Mouse (Mus musculus) liver, embryonic 13.5 days (tissue): ENCODE measurements at regions not wholly inside any gene's neighbourhood (a gene's known extent, or its start where the extent isn't known, plus 50 kb on each side); places are given as distances from the start of the nearest gene placed in this dataset.
"Not testable (repeated sequence)": the region's sequence is repeated elsewhere in the genome, so short reads cannot be mapped to it uniquely, and the experiment has no call there.

ENCODE experiments used
- ATAC-seq: fragments of 200-750 bp; cut with Nextera tagmentation; 2 replicates; pipeline ENCODE4 v1.8.0; 2017; ENCODE audit warnings: low read depth, mild to moderate bottlenecking, moderate number of reproducible peaks, moderate library complexity
- DNase-seq: peaks from one replicate; pipeline ENCODE4 v3.0.0; 2022
- H3K27ac ChIP-seq: fragments of 300-500 bp; sonication (generic); 2 replicates; pipeline ENCODE4 v1.5.1; 2015; ENCODE audit warnings: moderate library complexity, mild to moderate bottlenecking, inconsistent platforms
- H3K27me3 ChIP-seq: fragments of 300-500 bp; sonication (generic); 2 replicates; pipeline ENCODE4 v1.6.1; 2015; ENCODE audit warnings: mild to moderate bottlenecking, inconsistent platforms
- H3K36me3 ChIP-seq: fragments of 300-500 bp; sonication (generic); 2 replicates; pipeline ENCODE4 v1.6.1; 2015; ENCODE audit warnings: mild to moderate bottlenecking, inconsistent platforms
- H3K4me1 ChIP-seq: fragments of 300-500 bp; sonication (generic); replicated peaks from 2 replicates; pipeline ENCODE4 v1.6.1; 2015; ENCODE audit warnings: inconsistent platforms
- H3K4me2 ChIP-seq: fragments of 300-500 bp; sonication (generic); 2 replicates; pipeline ENCODE4 v1.6.1; 2015; ENCODE audit warnings: inconsistent platforms, mild to moderate bottlenecking, moderate library complexity
- H3K4me3 ChIP-seq: fragments of 300-500 bp; sonication (generic); replicated peaks from 2 replicates; pipeline ENCODE4 v1.5.1; 2015; ENCODE audit warnings: mild to moderate bottlenecking, inconsistent platforms
- H3K9ac ChIP-seq: fragments of 300-500 bp; sonication (generic); 2 replicates; pipeline ENCODE4 v1.6.1; 2015; ENCODE audit warnings: mild to moderate bottlenecking, inconsistent platforms
- H3K9me3 ChIP-seq: fragments of 300-500 bp; sonication (generic); replicated peaks from 2 replicates; pipeline ENCODE4 v1.6.1; 2016; ENCODE audit warnings: inconsistent platforms
- WGBS: fragments of 180-500 bp; shearing (Covaris S2); methylation state at CpG from one replicate; pipeline ENCODE4 v1.1.7; 2015; ENCODE audit not compliant: insufficient replicate concordance; 5-methylcytosine and 5-hydroxymethylcytosine counted together

- WGBS: 63% methylated on average over 4 of the region's 4 CpGs
- ATAC-seq (no peak), DNase-seq (no peak)
- no peak overlapping the region for H3K27ac ChIP-seq
- no peaks in the 10 kb centered on the region for H3K27me3 ChIP-seq
- H3K4me1 ChIP-seq: no peaks in the 10 kb centered on the region
- H3K9ac ChIP-seq: no peak overlapping the region
- no peak overlapping the region for H3K4me3 ChIP-seq
- no peak overlapping the region for H3K4me2 ChIP-seq
- H3K36me3 ChIP-seq: no peaks in the 10 kb centered on the region
- no peaks in the 10 kb centered on the region for H3K9me3 ChIP-seq
Observed at GRCm38 (mm10) chr7:111191674-111192073, 108.8 kb upstream of the Eif4g2 start.

GRCm38 (mm10) chr7:111191216-111191615 is 108.4 kb upstream of the Eif4g2 start:
- no peaks in the 10 kb centered on the region for H3K27me3 ChIP-seq
- no peak overlapping the region for H3K4me2 ChIP-seq
- ATAC-seq: no peak
- no peak overlapping the region for H3K4me3 ChIP-seq
- no peaks in the 10 kb centered on the region for H3K4me1 ChIP-seq
- H3K36me3 ChIP-seq: no peaks in the 10 kb centered on the region
- no peak overlapping the region for H3K9ac ChIP-seq
- H3K9me3 ChIP-seq: no peaks in the 10 kb centered on the region
- no peak overlapping the region for H3K27ac ChIP-seq
- DNase-seq: no peak

GRCm38 (mm10) chr7:111189731-111190130 is 106.9 kb upstream of the Eif4g2 start:
- no peak overlapping the region for H3K27ac ChIP-seq
- no peaks in the 10 kb centered on the region for H3K4me1 ChIP-seq
- 70% methylated on average over 4 of the region's 4 CpGs for WGBS
- no peak overlapping the region for H3K4me2 ChIP-seq
- 0 out of 2 replicates have a peak, but pooled peaks cover 4% of the 10 kb centered on the region for H3K27me3 ChIP-seq
- H3K9me3 ChIP-seq: no peaks in the 10 kb centered on the region
- H3K36me3 ChIP-seq: no peaks in the 10 kb centered on the region
- no peak overlapping the region for H3K4me3 ChIP-seq
- ATAC-seq: no peak
- no peak overlapping the region for H3K9ac ChIP-seq
- no peak for DNase-seq

- 79% methylated on average over 7 of the region's 7 CpGs for WGBS
Observed at GRCm38 (mm10) chr7:111185954-111186353, 103.1 kb upstream of the Eif4g2 start.

GRCm38 (mm10) chr7:111183512-111183911 is 100.7 kb upstream of the Eif4g2 start:
- 67% methylated on average over 3 of the region's 3 CpGs for WGBS

More at GRCm38 (mm10) chr7:111185954-111186353, 103.1 kb upstream of the Eif4g2 start:
- Histone ChIP-seq H3K4me3 (no peak overlapping the region), H3K27me3 (peaks cover 15% of the 10 kb centered on the region; the same call in 1 of the 2 replicates), H3K9ac (no peak overlapping the region), H3K9me3 (no peaks in the 10 kb centered on the region), H3K36me3 (no peaks in the 10 kb centered on the region), H3K4me1 (peaks cover 12% of the 10 kb centered on the region), H3K4me2 (no peak overlapping the region), H3K27ac (no peak overlapping the region)
- DNase-seq (no peak), ATAC-seq (no peak)

GRCm38 (mm10) chr7:111182319-111182718 is 99.5 kb upstream of the Eif4g2 start:
- Histone ChIP-seq H3K36me3 (no peaks in the 10 kb centered on the region), H3K4me1 (peaks cover 49% of the 10 kb centered on the region), H3K4me2 (no peak overlapping the region), H3K9me3 (no peaks in the 10 kb centered on the region), H3K9ac (no peak overlapping the region), H3K4me3 (no peak overlapping the region), H3K27me3 (peaks cover 15% of the 10 kb centered on the region; the same call in 1 of the 2 replicates), H3K27ac (no peak overlapping the region)
- ATAC-seq: no peak
- 50% methylated on average over 3 of the region's 3 CpGs for WGBS
- peak; percentile 49 for DNase-seq

More at GRCm38 (mm10) chr7:111183512-111183911, 100.7 kb upstream of the Eif4g2 start:
- Histone ChIP-seq H3K4me1 (peaks cover 37% of the 10 kb centered on the region), H3K27me3 (peaks cover 15% of the 10 kb centered on the region; the same call in 1 of the 2 replicates), H3K4me3 (no peak overlapping the region), H3K9me3 (no peaks in the 10 kb centered on the region), H3K4me2 (no peak overlapping the region), H3K27ac (no peak overlapping the region), H3K36me3 (no peaks in the 10 kb centered on the region), H3K9ac (no peak overlapping the region; the same call in 1 of the 2 replicates)
- DNase-seq (no peak), ATAC-seq (no peak)

- DNase-seq (peak; percentile 84), ATAC-seq (peak; percentile 96)
- Histone ChIP-seq H3K27me3 (peaks cover 12% of the 10 kb centered on the region; the same call in 1 of the 2 replicates), H3K4me2 (peak overlapping the region; percentile 61), H3K9ac (peak overlapping the region; percentile 65), H3K36me3 (no peaks in the 10 kb centered on the region), H3K27ac (peak overlapping the region; percentile 94), H3K4me1 (peaks cover 56% of the 10 kb centered on the region), H3K9me3 (no peaks in the 10 kb centered on the region), H3K4me3 (peak overlapping the region; percentile 21)
- WGBS: 14% methylated on average over 7 of the region's 7 CpGs
Observed at GRCm38 (mm10) chr7:111179401-111180271, 96.8 kb upstream of the Eif4g2 start.

- WGBS: 77% methylated on average over 9 of the region's 9 CpGs
- no peaks in the 10 kb centered on the region for H3K9me3 ChIP-seq
- no peaks in the 10 kb centered on the region for H3K36me3 ChIP-seq
- peaks cover 30% of the 10 kb centered on the region for H3K4me1 ChIP-seq
- H3K9ac ChIP-seq: no peak overlapping the region
- no peaks in the 10 kb centered on the region for H3K27me3 ChIP-seq
- H3K27ac ChIP-seq: no peak overlapping the region
- H3K4me3 ChIP-seq: no peak overlapping the region
- ATAC-seq (no peak), DNase-seq (no peak)
- H3K4me2 ChIP-seq: no peak overlapping the region
Observed at GRCm38 (mm10) chr7:111174393-111175124, 91.7 kb upstream of the Eif4g2 start.

- Histone ChIP-seq H3K27me3 (no peaks in the 10 kb centered on the region), H3K9me3 (no peaks in the 10 kb centered on the region), H3K4me1 (peaks cover 5% of the 10 kb centered on the region), H3K9ac (no peak overlapping the region), H3K4me2 (no peak overlapping the region), H3K4me3 (no peak overlapping the region), H3K27ac (no peak overlapping the region), H3K36me3 (no peaks in the 10 kb centered on the region)
- no peak for DNase-seq
- no peak for ATAC-seq
- WGBS: 84% methylated on average over 2 of the region's 2 CpGs
Observed at GRCm38 (mm10) chr7:111172061-111172460, 89.2 kb upstream of the Eif4g2 start.

- H3K4me3 ChIP-seq, H3K4me2 ChIP-seq, H3K36me3 ChIP-seq, ATAC-seq, DNase-seq, H3K9ac ChIP-seq, H3K27ac ChIP-seq, H3K4me1 ChIP-seq, H3K27me3 ChIP-seq, H3K9me3 ChIP-seq: not testable (repeated sequence)
- 87% methylated on average over 3 of the region's 3 CpGs for WGBS
Observed at GRCm38 (mm10) chr7:111168546-111169233, 85.9 kb upstream of the Eif4g2 start.

GRCm38 (mm10) chr7:111164994-111165393 is 82.2 kb upstream of the Eif4g2 start:
- no peak for DNase-seq
- 71% methylated on average over 3 of the region's 3 CpGs for WGBS
- H3K4me3 ChIP-seq: no peak overlapping the region
- no peaks in the 10 kb centered on the region for H3K36me3 ChIP-seq
- no peak overlapping the region for H3K9ac ChIP-seq
- no peaks in the 10 kb centered on the region for H3K4me1 ChIP-seq
- H3K27ac ChIP-seq: no peak overlapping the region
- no peaks in the 10 kb centered on the region for H3K9me3 ChIP-seq
- peaks cover 5% of the 10 kb centered on the region; the same call in 1 of the 2 replicates for H3K27me3 ChIP-seq
- no peak for ATAC-seq
- no peak overlapping the region for H3K4me2 ChIP-seq
